ENCODE assay signal across 18 mouse cellular contexts in genomic region chr6:147517909-147518308, GRCm38 (mm10). TPM values are rescaled to one million over a fixed set of nuclear protein-coding genes. Genes with fewer than 3 reads are reported as not detected.
DNase-seq lines count a peak whose midpoint lies in the region; ATAC-seq and TF ChIP-seq lines count a peak whose summit lies in the region.
"Had no signal": no experiment of that assay in that cellular context is flagged by ENCODE, and none has a peak within 500 bp of the region (broad histone marks: within the 10 kb centered on the region; RNA-seq: fewer than 3 reads in every experiment).

No protein-coding gene starts in this region.

- no peaks in the 10 kb centered on the region for H3K4me1 ChIP-seq in forebrain, embryonic 13.5 days
- H3K4me1 ChIP-seq: hindbrain, embryonic 12.5 days; intestine, embryonic 15.5 days; kidney, embryonic 15.5 days; limb, embryonic 15.5 days had no signal

- peak; percentile 47 to 48 for DNase-seq in frontal cortex, postnatal 14 days (ENCODE audit: low spot score in 2 of 2)
- peak; percentile 27 to 32 for DNase-seq in left cerebral cortex, adult 2 months (ENCODE audit: extremely low spot score in 1 of 2, low spot score in 2 of 2)
- peak; percentile 55 to 82 for DNase-seq in right cerebral cortex, postnatal 10 days (ENCODE audit: low spot score in 2 of 2)
- no peak for DNase-seq in ovary, postnatal 36 days (ENCODE audit: low spot score)
- no peak for DNase-seq in gastrocnemius, adult 18-20 months (ENCODE audit: low spot score)
- DNase-seq: cerebellum, postnatal 10 days; embryo, embryonic 11 days; heart, adult 18-20 months; lung, postnatal 14 days; thymus, adult 2 months had no signal

- ATAC-seq in frontal cortex, adult (ENCODE audit: low TSS enrichment), result peak; percentile 100
- ATAC-seq in forebrain, embryonic 13.5 days, result no peak
- ATAC-seq: activated CD4-positive, CD25-positive, alpha-beta regulatory T cell, adult 4 months; intestine, embryonic 15.5 days; Patski had no signal

- TF ChIP-seq CTCF in left cerebral cortex, adult 2 months (IDR thresholded peaks at IDR 0.05), result no peak

- H3K27ac ChIP-seq in left cerebral cortex, adult 2 months, result no peak overlapping the region
- no peak overlapping the region for H3K27ac ChIP-seq in forebrain, embryonic 13.5 days
- H3K27ac ChIP-seq: hindbrain, embryonic 12.5 days; intestine, embryonic 15.5 days; kidney, embryonic 15.5 days; limb, embryonic 15.5 days had no signal

- H3K9me3 ChIP-seq in forebrain, embryonic 13.5 days (replicated peaks), result no peaks in the 10 kb centered on the region
- H3K9me3 ChIP-seq: hindbrain, embryonic 12.5 days; intestine, embryonic 15.5 days; kidney, embryonic 15.5 days; limb, embryonic 15.5 days had no signal

- H3K4me2 ChIP-seq in forebrain, embryonic 13.5 days, result no peak overlapping the region
- H3K4me2 ChIP-seq: hindbrain, embryonic 12.5 days; intestine, embryonic 15.5 days; kidney, embryonic 15.5 days; limb, embryonic 15.5 days had no signal

- no peaks in the 10 kb centered on the region for H3K27me3 ChIP-seq in forebrain, embryonic 13.5 days
- H3K27me3 ChIP-seq: hindbrain, embryonic 12.5 days; intestine, embryonic 15.5 days; kidney, embryonic 15.5 days; limb, embryonic 15.5 days; Patski had no signal

- intact Hi-C loops in left cerebral cortex, adult 2 months (cut with DNase I), result no loop called here

- H3K4me3 ChIP-seq in left cerebral cortex, adult 2 months, result no peak overlapping the region
- no peak overlapping the region for H3K4me3 ChIP-seq in forebrain, embryonic 13.5 days
- H3K4me3 ChIP-seq: hindbrain, embryonic 12.5 days; intestine, embryonic 15.5 days; kidney, embryonic 15.5 days; limb, embryonic 15.5 days had no signal

- peaks cover 7% of the 10 kb centered on the region for H3K36me3 ChIP-seq in forebrain, embryonic 13.5 days (ENCODE audit: poor library complexity, severe bottlenecking)
- H3K36me3 ChIP-seq: hindbrain, embryonic 12.5 days; intestine, embryonic 15.5 days; limb, embryonic 15.5 days had no signal

- WGBS in forebrain, embryonic 13.5 days, result 69% methylated on average over 8 of the region's 8 CpGs

- no peak overlapping the region for H3K9ac ChIP-seq in forebrain, embryonic 13.5 days
- H3K9ac ChIP-seq: hindbrain, embryonic 12.5 days; intestine, embryonic 15.5 days; kidney, embryonic 15.5 days; limb, embryonic 15.5 days had no signal

RNA-seq across cellular contexts. Expression of gene Ccdc91, which starts 42.3 kb away (rescaled TPM):
- total RNA-seq in left cerebral cortex, adult 2 months (2021), result 10 to 100 TPM; 37.6 to 38.8 TPM
- polyA plus RNA-seq in forebrain, embryonic 13.5 days (2015; fragmentation: Nextera tagmentation; extraction: Ambion mirVana), result 31.4 and 32.4 TPM in 2 replicates
- 10 to 100 TPM; 84.8 to 92.0 TPM for total RNA-seq in gastrocnemius, adult 18-20 months (2021)

Comparison
In these comparisons a context has a peak if more than half of its experiments do, and no peak if none do; other contexts are left out.
1. DNase-seq: peak in frontal cortex, postnatal 14 days (2 of 2), left cerebral cortex, adult 2 months (2 of 2) and right cerebral cortex, postnatal 10 days (2 of 2); none in ovary, postnatal 36 days (single experiment) and gastrocnemius, adult 18-20 months (single experiment).